Mouse (Mus musculus): ENCODE results near the gene Abca8a.
"Not testable (repeated sequence)": the region's sequence is repeated elsewhere in the genome, so short reads cannot be mapped to it uniquely, and the experiment has no call there.

GRCm38 (mm10) chr11:109987460-109988072, 108.2 kb downstream of the Abca8a start:
- TF ChIP-seq HCFC1 (IDR thresholded peaks at IDR 0.05; ENCODE audit: low read depth, low read length); CTCF (conservative IDR thresholded peaks at IDR 0.05 in 1 of 2, IDR thresholded peaks at IDR 0.05 in 1 of 2; ENCODE audit: low read depth in 2 of 2, low read length in 2 of 2); UBTF (IDR thresholded peaks at IDR 0.05; ENCODE audit: low read depth, low read length); ZC3H11A (IDR thresholded peaks at IDR 0.05; ENCODE audit: low read depth, low read length); ELF1 (IDR thresholded peaks at IDR 0.05; ENCODE audit: low read depth, low read length); POLR2A (IDR thresholded peaks at IDR 0.05; ENCODE audit: low read depth, low read length); KAT2A (IDR thresholded peaks at IDR 0.05; ENCODE audit: insufficient replicate concordance, low read length); RCOR1 (conservative IDR thresholded peaks at IDR 0.05; ENCODE audit: low read depth, low read length); E2F4 (IDR thresholded peaks at IDR 0.05; ENCODE audit: insufficient replicate concordance, low read depth, low read length); MYC (IDR thresholded peaks at IDR 0.05; ENCODE audit: low read depth, low read length); ZMIZ1 (IDR thresholded peaks at IDR 0.05; ENCODE audit: low read depth, low read length); SMC3 (IDR thresholded peaks at IDR 0.05; ENCODE audit: low read depth, low read length); MXI1 (IDR thresholded peaks at IDR 0.05; ENCODE audit: low read depth, low read length): not testable (repeated sequence)
